Mouse (Mus musculus): ENCODE results near the gene Gm9780. TPM values are rescaled to one million over a fixed set of nuclear protein-coding genes. Genes with fewer than 3 reads are reported as not detected.
"Not testable (repeated sequence)": the region's sequence is repeated elsewhere in the genome, so short reads cannot be mapped to it uniquely, and the experiment has no call there.

Gene Gm9780
- 10 to 100 TPM; 10.2 to 28.6 TPM for total RNA-seq (2021)
- polyA plus RNA-seq (2012; rRNA removed) = 211 and 268 TPM in 2 replicates
- long read RNA-seq, transcript Gm9780-202 (4 exons, 1,394 nt) = major isoform, 20 of 21 reads
- long read RNA-seq, partial matches to known transcripts = 0 of 21 reads
- long read RNA-seq, other reads (novel, unspliced or antisense) = 1 of 21 reads

DNA sequence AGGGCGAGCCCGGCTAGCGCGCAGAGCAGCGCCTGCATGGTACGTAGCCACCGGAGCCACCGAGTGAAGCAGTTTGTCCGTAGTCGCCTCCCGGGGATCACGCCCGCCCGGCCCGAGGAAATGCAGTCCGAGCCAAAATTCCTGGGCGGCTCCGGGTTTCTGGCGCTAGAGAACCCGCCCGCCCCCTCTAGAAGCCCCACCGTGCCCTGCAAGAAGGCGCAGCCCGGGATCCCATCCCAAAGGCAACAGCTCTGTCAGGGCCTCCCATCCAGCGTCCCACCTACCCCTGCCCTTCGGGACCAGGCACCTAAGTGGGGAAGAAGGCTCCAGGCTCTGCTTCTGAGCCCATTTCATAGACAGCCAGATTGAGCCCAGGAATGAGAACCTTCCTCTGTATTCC is at the start of gene Gm9780:
Gene Gm9780, minus strand, starts transcription at position 101 of the 400 bp plus-strand sequence.
- not testable (repeated sequence) for DNase-seq

DNA sequence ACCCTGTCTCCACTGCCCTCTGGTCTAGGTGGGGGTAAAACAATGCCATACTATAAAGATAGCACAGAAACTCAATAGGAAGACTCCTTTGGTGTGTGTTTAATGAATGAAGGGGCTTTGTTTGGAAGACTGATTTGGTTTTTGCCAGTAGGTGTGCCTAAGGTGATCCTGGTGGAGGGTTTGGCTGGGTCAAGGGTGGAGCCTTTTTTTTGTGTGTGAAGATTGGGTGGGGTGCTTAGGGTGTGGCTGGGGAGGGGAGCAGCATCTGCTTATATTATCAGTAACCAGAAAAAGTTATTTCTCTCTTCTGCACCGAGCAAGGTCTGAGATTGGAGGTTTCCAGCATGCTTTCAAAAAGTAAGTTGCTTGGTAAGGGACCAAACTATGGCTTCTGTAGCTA is 39.5 kb upstream of the Gm9780 start, which contains the start of gene Cphx3:
Gene Cphx3, plus strand, starts transcription at position 301 of the 400 bp plus-strand sequence.
- DNase-seq = not testable (repeated sequence)

DNA sequence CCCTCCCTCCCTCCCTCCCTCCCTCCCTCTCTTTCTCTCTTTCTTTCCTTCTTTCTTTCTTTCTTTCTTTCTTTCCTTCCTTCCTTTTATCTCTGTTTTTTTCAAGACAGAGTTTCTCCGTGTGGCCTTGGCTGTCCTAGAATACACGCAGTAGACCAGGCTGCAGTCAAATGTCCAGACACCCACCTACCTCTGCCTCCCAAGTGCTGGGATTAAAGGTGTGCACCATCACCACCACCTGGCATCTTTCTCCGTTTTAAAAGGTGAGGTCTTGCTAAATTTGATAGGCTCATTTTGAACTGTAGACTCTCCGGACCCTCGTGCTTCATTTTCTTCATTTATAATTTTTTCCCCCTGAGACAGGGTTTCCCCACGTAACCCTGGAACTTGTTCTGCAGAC is 38.7 kb upstream of the Gm9780 start, which contains the start of gene Cphx2:
Gene Cphx2, plus strand, starts transcription at position 301 of the 400 bp plus-strand sequence.
- not testable (repeated sequence) for DNase-seq

DNA sequence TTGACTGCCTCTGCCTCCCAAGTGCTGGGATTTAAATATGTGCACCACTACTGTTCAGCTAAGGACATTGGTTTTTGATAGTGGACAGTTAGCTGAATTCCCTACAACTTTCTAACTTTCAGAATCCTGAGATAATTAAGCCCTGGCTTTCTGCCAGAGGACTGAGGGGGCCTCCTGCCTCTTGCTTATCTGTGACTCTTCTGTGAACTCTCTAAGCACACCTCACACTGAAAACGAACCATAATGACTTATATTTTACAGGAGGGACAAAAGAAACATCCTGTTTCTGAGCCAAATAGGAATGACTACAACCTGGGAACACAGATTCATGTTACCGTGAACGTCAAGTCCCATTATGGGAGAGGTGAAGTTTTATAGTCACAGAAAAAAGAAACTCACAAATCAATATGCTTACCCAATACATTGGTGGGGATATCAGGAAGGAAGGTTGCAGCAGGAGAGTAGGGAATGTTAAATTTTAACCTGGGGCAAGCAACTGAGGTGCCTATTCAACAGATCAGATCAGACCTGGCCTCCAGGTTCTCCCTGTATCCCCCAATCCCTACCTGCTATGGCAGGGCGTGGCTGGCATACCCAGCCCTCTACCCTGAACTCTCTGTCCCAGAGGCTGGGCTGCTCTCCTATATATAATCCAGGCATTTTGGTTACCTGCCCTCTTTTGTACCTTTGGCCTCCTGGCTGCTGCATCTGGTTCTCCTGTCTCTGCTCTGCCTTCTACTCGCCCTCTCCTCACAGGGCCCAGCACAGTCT is 34.3 kb upstream of the Gm9780 start:
- DNase-seq = not testable (repeated sequence)

DNA sequence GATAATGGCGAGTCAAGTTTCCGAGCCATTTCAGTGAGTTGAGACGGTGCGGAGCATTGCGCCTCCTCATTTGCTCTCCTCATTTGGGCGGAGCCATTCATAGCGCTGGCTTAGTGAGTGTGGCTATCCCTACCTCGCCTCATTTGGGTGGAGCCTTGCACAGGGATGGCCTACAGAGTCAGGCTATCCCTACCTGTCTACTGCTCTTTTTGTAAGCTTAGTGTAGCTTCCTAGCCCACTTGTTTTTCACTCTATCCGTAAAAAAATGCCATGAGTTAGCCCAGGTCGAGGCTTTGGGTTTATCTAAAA is 24.8 kb upstream of the Gm9780 start, which contains the start of gene Tmem254c:
Gene Tmem254c, minus strand, starts transcription at position 31 of the 309 bp plus-strand sequence.
- DNase-seq = not testable (repeated sequence)

DNA sequence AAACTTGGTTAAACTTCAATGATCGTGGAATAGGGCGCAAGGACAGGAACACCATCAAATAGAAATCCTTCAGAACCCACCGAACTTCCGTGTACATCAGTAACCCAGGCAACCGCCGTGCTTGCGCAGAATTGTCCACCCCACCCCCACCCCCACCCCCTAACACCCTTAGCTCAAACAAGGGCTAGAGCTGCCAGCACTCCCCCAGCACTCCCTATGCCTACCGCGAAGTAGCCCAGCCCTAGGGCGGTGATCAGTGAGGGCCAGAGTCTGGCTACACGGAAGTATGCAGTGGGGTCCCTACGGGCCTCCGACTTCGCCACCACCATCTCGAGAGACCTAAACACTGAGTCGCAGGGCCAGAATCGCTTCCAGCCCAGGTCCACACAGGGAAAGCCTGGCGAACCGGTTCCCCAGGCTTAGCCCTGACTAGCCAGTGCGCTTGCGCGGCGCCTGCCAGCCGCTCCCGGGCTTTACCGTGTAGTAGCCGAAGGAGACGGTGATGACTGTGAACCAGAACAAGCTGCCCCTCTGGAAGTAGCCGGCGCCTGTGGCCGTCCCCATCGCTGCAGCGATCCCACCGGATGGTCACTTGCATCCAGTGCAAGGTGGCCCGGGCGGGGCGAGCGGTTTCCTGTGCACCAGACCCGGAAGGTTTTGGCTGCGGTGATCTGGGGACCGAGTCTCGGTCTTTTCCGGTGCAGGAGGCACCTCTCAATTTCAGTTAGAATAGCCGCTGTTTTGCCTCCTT is 24.2 kb upstream of the Gm9780 start:
- not testable (repeated sequence) for DNase-seq

DNA sequence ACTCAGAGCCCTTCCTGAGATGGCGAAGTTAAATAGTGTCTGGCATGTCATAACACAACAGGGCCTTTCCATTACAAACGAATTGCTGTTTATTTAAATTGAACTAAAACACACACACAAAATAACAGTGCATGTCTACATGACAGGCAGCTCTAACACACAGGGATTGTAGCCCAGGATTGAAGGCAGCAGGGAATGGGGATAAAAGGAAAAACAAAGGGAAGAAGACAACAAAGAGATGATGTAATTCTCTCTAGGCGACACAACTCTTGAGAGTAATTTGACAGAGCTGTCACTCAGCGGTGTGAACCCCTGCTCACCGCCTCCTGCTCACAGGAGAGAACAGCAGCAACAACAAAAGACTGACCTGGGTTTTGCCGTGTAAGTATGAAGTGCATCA is 16.9 kb upstream of the Gm9780 start:
- DNase-seq = not testable (repeated sequence)

DNA sequence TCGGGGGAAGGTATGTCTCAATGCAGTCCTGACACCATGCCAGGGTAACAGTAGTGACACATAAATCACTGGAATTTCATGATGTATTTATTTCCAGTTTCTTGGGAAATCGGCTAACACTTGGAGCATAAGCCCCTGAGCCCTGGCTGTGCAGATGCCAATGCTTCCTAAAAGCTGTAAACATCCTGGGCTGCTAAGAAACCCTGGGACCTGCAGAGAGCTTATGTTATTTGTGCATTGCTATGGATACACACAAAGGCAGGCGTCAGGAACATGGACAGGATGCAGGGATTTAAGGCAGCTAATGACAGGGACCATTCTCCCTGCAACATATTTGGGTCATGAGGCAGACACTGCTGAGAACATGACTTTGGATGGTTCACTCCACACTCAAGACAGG is 15.7 kb upstream of the Gm9780 start:
- DNase-seq = not testable (repeated sequence)

DNA sequence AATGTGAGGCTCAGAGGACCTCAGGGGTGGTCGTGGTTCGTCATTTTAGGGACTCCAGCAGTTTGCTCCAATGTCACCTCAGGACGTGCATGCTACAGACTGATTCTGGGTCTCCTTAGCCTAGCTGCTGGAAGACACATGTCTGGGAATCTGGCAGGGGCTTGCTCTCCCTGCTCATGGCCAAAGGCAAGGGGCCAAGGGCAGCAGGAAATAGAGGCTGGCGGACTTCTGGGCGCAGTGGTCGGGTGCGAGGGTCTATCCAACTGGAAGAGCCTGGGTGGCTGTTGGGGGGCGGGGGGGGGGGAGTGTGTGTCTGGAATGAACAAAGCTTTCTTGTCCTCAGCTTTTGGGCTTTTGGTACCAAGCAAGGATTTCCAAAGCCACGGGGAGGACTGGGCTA is 6.3 kb upstream of the Gm9780 start:
- DNase-seq = not testable (repeated sequence)

DNA sequence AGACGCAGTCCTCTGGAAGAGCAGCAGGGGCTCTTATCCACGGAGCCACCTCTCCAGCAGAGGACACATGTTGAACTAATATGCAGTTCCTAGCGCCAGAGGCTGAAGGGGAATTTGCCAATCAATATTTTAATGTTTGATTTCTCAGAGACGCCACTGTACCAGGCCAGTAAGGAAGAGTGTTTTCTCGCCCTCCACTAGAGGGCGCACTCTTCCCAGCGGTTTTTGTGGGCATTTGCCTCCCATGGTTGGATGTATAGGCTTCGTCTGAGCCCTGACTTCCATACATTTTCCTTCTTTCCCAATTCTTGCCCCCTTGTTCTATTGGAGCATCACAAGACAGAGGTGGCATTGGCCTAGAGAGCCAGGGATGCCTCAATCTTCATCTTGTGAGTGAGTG is 4.5 kb upstream of the Gm9780 start:
- DNase-seq = not testable (repeated sequence)

DNA sequence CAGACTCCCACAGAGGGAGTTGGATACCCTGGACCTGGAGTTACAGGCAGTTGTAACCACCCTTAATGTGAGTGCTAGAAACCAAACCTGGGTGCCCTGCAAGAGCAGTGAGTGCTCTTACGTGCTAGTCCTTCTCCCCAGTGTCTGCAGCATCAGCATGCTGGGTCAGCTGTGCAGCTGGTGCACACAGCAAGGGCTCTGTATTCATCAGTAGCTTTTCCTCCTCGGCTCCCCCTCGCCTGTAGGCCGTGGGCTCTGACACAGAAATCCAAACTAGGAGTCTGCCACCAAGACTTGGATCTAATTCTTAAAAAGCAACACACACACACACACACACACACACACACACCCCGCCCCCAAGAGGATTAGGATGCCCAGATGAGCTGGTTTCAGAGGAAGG is 2.5 kb upstream of the Gm9780 start:
- DNase-seq = not testable (repeated sequence)

DNA sequence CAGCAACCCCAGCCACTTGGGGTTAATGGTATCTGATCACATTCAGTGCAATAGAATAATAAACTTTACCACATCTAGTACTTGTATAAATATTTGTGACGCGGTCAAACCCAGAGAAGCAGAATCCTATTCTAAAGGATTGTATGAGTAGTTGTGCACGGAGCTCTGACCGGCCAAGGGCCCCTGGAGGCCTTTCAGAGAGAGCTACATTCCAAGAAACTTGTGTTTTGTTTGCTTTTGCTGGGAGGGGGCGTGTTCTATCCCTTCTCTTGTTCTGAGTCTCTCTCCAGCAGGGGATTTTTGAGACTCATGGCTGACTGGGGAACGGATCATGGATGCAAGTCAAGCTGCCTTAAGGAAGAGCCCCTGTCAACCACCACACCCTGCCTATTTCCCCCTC is 7.1 kb downstream of the Gm9780 start:
- not testable (repeated sequence) for DNase-seq

DNA sequence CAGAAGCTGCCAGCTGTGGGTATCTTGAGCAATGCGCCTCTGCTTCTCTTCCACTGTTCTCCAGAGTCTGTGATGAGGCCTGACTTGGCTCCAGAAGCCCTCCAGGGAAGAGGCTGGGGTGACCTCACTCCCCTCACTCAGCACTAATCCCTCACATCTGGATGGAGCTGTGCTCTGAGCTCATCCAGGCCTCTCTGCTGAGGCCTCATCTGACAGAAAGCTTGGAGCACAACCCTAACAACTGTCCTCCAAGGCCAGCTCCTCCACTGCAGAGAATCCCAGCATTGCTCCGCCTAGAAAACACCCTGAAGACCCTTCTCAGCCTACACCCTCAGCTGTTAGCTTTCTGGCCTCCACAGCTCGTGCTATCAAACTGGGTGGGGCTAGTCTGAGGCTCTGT is 8.1 kb downstream of the Gm9780 start:
- not testable (repeated sequence) for DNase-seq

DNA sequence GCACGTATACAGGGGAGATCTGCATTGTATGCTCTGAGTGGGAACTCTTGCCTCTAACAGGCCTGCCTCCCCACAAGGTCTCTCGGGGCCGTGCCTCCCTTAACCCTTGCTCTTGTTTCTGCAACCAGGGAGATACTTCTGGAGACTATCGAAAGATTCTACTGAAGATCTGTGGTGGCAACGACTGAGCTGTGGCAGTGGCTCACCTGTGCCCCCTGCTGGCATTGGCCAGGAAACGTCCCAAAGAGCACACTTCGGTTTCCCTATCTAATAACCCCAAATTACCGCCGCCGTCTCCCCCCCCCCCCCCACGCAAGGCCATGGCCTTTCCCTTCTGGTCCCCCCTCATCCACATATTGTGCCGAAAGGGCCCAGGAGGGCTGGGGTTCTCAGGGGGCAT is 16.9 kb downstream of the Gm9780 start:
- DNase-seq = not testable (repeated sequence)

DNA sequence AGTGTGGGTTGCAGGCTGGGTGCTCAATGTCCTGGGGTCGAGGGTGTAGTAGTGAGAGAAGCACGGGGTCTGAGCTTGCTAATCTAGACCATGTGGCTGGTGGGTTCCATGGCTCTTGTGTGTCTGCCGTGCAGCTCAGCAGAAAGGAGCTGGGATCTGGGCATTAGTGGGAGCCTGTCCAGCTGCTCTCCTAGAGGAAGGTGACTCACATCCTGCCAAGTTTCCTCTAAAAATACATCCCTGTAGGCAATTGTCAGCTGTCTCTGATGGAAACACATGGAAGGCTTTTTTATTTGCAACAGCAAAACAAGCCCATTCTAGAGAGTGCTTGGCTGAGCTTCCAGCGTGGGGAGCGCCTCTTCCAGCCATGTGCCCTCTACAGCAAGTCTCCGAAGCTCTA is 19.7 kb downstream of the Gm9780 start:
- DNase-seq = not testable (repeated sequence)

DNA sequence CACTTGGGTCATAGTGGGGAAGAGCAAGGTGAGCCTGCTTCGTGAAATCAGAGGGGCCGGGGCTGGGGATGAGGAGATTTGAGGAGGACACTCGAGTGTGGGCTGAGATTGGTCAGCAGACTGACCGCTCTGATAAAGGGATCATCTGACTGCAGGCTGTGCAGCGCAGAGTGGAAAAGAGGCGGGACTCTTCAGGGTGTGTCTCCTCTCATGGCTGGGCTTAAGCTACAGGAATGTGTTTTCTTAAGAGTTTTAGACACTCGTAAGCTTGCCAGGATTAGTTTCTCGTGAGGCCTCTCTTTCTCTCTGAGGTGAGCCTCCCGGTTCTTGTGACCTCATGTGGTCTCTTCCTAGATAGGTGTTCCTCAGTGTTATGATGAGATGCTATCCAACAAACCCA is 21.0 kb downstream of the Gm9780 start:
- DNase-seq = not testable (repeated sequence)

DNA sequence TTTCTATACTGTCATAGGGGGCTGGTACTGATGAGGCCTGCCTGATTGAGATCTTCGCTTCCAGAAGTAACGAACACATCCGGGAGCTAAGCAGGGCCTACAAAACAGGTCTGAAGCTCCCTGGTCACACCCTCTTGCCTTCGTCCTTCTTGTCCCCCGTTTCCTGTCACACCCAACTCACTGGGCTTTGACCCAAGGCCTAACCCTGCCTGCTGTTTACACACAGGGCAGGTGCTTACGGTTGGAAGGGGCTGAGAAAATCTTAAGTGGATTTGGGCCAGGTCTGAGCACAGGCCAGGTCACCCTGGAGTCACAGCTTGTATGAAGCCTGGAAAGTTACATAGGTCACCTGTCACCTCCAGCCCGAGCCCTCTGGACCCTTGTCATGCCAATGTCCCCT is 26.1 kb downstream of the Gm9780 start:
- not testable (repeated sequence) for DNase-seq

DNA sequence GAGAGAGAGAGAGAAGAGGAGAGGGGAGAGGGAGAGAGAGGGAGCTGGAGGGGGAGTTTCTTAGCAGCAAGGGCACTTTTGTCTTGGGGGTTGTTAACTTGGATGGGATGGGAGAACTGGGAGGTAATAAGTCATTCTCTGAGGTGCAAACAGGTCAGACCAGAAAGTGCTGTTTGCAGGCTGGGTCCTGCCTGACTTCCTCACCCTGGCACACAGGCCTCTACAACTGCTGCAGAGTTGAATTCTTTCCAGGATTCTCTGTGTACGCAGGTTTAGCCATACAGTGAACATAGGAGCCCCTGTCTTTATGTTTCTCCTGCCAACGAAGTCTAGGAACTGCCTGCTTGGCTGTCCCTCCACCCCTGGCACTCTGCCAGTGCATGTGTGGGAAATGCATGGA is 35.0 kb downstream of the Gm9780 start:
- DNase-seq = not testable (repeated sequence)

DNA sequence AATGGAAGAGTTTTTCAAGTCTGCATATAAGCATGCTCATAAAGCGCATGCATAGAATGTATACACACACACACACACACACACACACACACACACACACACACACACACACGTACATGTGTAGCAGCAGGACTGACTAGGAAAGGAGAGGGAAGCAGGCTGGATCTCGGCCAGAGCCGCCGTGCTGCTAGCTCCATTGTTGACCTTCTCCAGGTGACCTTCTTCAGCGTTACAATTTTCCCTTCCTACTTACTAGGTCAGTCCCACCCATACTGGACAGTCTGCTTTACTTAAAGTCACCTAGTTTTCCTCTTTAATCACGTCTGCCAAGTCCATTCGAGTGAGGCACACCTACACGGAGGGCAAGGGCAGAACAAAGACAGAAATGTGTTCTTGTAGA is 60.6 kb downstream of the Gm9780 start:
- DNase-seq = peak; percentile 3

DNA sequence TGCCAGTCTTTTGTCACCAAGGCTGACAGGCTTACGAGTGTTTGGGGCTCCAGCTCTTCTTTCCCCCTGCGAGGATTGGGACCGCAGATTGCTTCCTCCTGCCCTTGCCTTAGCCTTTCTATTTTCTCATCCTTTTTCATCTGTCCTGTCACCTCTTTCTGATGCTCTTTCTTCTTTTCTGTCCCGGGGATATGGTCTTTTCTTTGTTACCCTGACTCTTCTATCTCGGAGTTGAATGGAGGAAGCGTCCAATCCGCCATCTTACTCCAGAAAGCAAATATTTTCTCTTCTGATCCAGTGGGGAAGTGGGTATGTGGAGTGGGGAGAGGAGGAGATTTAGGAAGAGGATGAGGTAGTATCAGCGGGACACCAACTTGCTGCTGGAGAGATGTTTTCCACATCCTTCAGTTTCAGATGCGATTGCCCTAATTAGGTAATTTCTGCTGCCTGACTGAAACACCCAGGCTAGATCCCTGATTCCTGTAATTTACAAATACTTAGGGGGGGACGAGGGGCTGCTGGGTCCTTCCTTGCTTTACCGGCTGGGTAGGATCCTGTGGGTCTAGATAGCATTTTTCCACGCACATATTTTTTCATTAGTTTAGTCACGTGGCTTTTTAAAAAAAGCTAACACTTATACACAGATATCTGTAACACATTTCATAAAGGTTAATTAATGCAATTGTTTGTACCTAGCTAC is 63.1 kb downstream of the Gm9780 start:
- DNase-seq = peak; percentile 0

DNA sequence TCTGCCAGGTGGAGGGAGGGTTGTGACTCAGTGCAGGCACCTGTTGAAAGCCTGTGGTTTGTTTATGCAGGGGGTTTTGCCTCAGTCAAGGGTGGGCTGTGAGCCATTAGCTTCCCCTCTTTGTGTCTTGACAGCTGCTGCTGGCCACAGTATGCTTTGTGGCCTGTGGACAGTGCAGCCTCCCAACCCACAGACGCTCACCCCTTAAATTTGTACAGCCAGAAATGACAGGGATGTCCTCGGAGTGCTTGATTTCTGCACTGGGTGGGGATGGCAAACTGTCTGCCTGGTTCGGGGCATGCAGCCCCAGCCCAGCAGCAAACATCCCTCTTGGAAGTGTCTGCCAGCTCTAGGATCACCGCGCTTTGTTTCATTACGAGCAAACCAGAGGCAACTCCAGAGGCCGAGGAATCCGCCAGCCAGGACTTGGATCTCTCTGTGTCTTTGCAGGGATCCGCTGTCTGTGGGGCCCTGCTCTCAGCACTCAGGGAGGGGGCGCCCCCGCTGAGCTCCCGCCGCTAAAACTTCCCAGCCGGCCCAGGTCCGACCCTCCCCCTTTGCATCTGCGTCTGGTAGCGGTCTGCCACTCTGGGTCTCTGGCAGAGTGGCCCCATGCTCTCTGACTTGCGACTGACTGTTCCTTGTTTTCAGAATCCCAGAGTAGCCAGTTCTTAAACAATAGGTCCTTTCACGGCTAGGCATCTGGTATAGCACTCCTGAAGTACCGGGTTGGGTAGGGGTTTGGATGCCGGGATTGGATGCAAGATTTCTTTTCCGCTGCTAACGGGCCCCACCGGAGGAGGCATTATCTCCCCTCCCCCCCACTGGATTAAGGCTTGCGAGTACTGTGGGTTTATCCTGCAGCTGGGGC is 63.9 kb downstream of the Gm9780 start, which contains the start of gene Duxbl1:
Gene Duxbl1, plus strand, starts transcription at position 207 of the 871 bp plus-strand sequence.
- not testable (repeated sequence) for DNase-seq

Measured in adrenal gland, adult 2 months (tissue).